Mouse (Mus musculus) urinary bladder, postnatal 25 days (tissue): ENCODE measurements at regions not wholly inside any gene's neighbourhood (a gene's known extent, or its start where the extent isn't known, plus 50 kb on each side); places are given as distances from the start of the nearest gene placed in this dataset.
"Not testable (repeated sequence)": the region's sequence is repeated elsewhere in the genome, so short reads cannot be mapped to it uniquely, and the experiment has no call there.

Source experiments
- DNase-seq: peaks from one replicate; pipeline ENCODE4 v3.0.0; 2022; ENCODE audit warnings: low spot score

GRCm38 (mm10) chr13:26267501-26267900 lies 502.5 kb downstream of the Hdgfl1 start:
- DNase-seq: no peak

- DNase-seq: no peak
Measured at GRCm38 (mm10) chr13:26235941-26236340, 534.0 kb downstream of the Hdgfl1 start.

- DNase-seq: no peak
Measured at GRCm38 (mm10) chr13:26234703-26235102, 535.3 kb downstream of the Hdgfl1 start.

- DNase-seq: no peak
Measured at GRCm38 (mm10) chr13:26217299-26217698, 552.7 kb downstream of the Hdgfl1 start.

- no peak for DNase-seq
Measured at GRCm38 (mm10) chr13:26216579-26216978, 553.4 kb downstream of the Hdgfl1 start.

- no peak for DNase-seq
Measured at GRCm38 (mm10) chr13:26205532-26206105, 564.3 kb downstream of the Hdgfl1 start.

GRCm38 (mm10) chr13:26194646-26195045 lies 575.3 kb downstream of the Hdgfl1 start:
- DNase-seq: no peak

GRCm38 (mm10) chr13:26183879-26184278 lies 586.1 kb downstream of the Hdgfl1 start:
- DNase-seq: no peak

GRCm38 (mm10) chr13:26171891-26172482 lies 598.0 kb downstream of the Hdgfl1 start:
- DNase-seq: no peak

GRCm38 (mm10) chr13:26169641-26170040 lies 600.3 kb downstream of the Hdgfl1 start:
- no peak for DNase-seq

- DNase-seq: no peak
Measured at GRCm38 (mm10) chr13:26158703-26159102, 611.3 kb downstream of the Hdgfl1 start.

- DNase-seq: no peak
Measured at GRCm38 (mm10) chr13:26154701-26155471, 615.1 kb downstream of the Hdgfl1 start.

GRCm38 (mm10) chr13:26154251-26154650 lies 615.7 kb downstream of the Hdgfl1 start:
- DNase-seq: no peak

- no peak for DNase-seq
Measured at GRCm38 (mm10) chr13:26153093-26153492, 616.9 kb downstream of the Hdgfl1 start.

GRCm38 (mm10) chr13:26150426-26150825 lies 619.5 kb downstream of the Hdgfl1 start:
- DNase-seq: no peak

GRCm38 (mm10) chr13:26142811-26143210 lies 627.2 kb downstream of the Hdgfl1 start:
- no peak for DNase-seq

GRCm38 (mm10) chr13:26119363-26119762 lies 650.6 kb downstream of the Hdgfl1 start:
- no peak for DNase-seq

GRCm38 (mm10) chr13:26114136-26114535 lies 655.8 kb downstream of the Hdgfl1 start:
- no peak for DNase-seq

GRCm38 (mm10) chr13:26113723-26114122 lies 656.2 kb downstream of the Hdgfl1 start:
- not testable (repeated sequence) for DNase-seq

GRCm38 (mm10) chr13:26112579-26112978 lies 657.4 kb downstream of the Hdgfl1 start:
- no peak for DNase-seq

GRCm38 (mm10) chr13:26109013-26109412 lies 661.0 kb downstream of the Hdgfl1 start:
- no peak for DNase-seq

GRCm38 (mm10) chr13:26088727-26089126 lies 681.2 kb downstream of the Hdgfl1 start:
- no peak for DNase-seq

- DNase-seq: no peak
Measured at GRCm38 (mm10) chr13:26080814-26081213, 689.2 kb downstream of the Hdgfl1 start.
